Mouse (Mus musculus) heart, adult 2 months (tissue): ENCODE measurements around the gene Pnpla6.

ENCODE experiments used
- CTCF ChIP-seq: fragments of 200-600 bp; IDR thresholded peaks from 2 replicates; pipeline ENCODE4 v1.8.1; 2022; ENCODE audit warnings: antibody characterized with exemption, mild to moderate bottlenecking, moderate library complexity
- EP300 ChIP-seq: fragments of 200-500 bp; IDR thresholded peaks from 2 replicates; pipeline ENCODE4 v1.6.1; 2011; ENCODE audit warnings: low read depth, low read length, control low read depth; ENCODE audit not compliant: insufficient read depth
- POLR2A ChIP-seq: fragments of 200-500 bp; IDR thresholded peaks from 2 replicates; pipeline ENCODE4 v1.6.1; 2011; ENCODE audit warnings: mild to moderate bottlenecking, low read depth, low read length, control low read depth; ENCODE audit not compliant: insufficient read depth

- no peak for TF ChIP-seq POLR2A
- no peak for TF ChIP-seq CTCF
- TF ChIP-seq EP300 = no peak
Observed at GRCm38 (mm10) chr8:3567641-3568371, 52.6 kb downstream of the Pnpla6 start, which contains the start of gene C330021F23Rik.
